Mouse (Mus musculus): Measurements from ENCODE around the gene Hgfac.

Gene Hgfac

GRCm38 (mm10) chr5:35041268-35041829, at the start of gene Hgfac:
TSS of gene Hgfac (plus strand) at chr5:35041509.
- DNase-seq, result peak; percentile 34 to 52

GRCm38 (mm10) chr5:34998754-34999153, 42.6 kb upstream of the Hgfac start:
- no peak for DNase-seq

- no peak for DNase-seq
Measured at GRCm38 (mm10) chr5:34999281-34999680, 42.0 kb upstream of the Hgfac start.

GRCm38 (mm10) chr5:35000323-35000722, 41.0 kb upstream of the Hgfac start:
- no peak for DNase-seq

- no peak for DNase-seq
Measured at GRCm38 (mm10) chr5:35001144-35001543, 40.2 kb upstream of the Hgfac start.

GRCm38 (mm10) chr5:35003611-35004162, 37.6 kb upstream of the Hgfac start:
- DNase-seq, result no peak

GRCm38 (mm10) chr5:35004769-35005168, 36.5 kb upstream of the Hgfac start:
- DNase-seq, result no peak

- no peak for DNase-seq
Measured at GRCm38 (mm10) chr5:35005659-35006058, 35.6 kb upstream of the Hgfac start.

- peak; percentile 23 to 64 for DNase-seq
Measured at GRCm38 (mm10) chr5:35006599-35006998, 34.7 kb upstream of the Hgfac start.

GRCm38 (mm10) chr5:35009163-35009562, 32.1 kb upstream of the Hgfac start:
- no peak for DNase-seq

- DNase-seq, result no peak
Measured at GRCm38 (mm10) chr5:35010656-35011055, 30.7 kb upstream of the Hgfac start.

GRCm38 (mm10) chr5:35011156-35011923, 30.0 kb upstream of the Hgfac start:
- no peak for DNase-seq

- DNase-seq, result no peak
Measured at GRCm38 (mm10) chr5:35014036-35014435, 27.3 kb upstream of the Hgfac start.

GRCm38 (mm10) chr5:35019673-35020300, 21.5 kb upstream of the Hgfac start:
- DNase-seq, result no peak

GRCm38 (mm10) chr5:35020410-35021241, 20.7 kb upstream of the Hgfac start:
- DNase-seq, result peak in 1 of 2 experiments; percentile 35

- DNase-seq, result peak; percentile 63 to 78
Measured at GRCm38 (mm10) chr5:35024975-35025374, 16.3 kb upstream of the Hgfac start.

GRCm38 (mm10) chr5:35029303-35029702, 12.0 kb upstream of the Hgfac start:
- no peak for DNase-seq

- no peak for DNase-seq
Measured at GRCm38 (mm10) chr5:35029755-35030154, 11.6 kb upstream of the Hgfac start.

GRCm38 (mm10) chr5:35033068-35033467, 8.2 kb upstream of the Hgfac start:
- DNase-seq, result peak; percentile 32 to 72

- DNase-seq, result no peak
Measured at GRCm38 (mm10) chr5:35033619-35034018, 7.7 kb upstream of the Hgfac start.

- no peak for DNase-seq
Measured at GRCm38 (mm10) chr5:35035141-35035540, 6.2 kb upstream of the Hgfac start.

GRCm38 (mm10) chr5:35035795-35036194, 5.5 kb upstream of the Hgfac start:
- peak; percentile 34 to 53 for DNase-seq

GRCm38 (mm10) chr5:35037438-35037837, 3.9 kb upstream of the Hgfac start:
- peak in 1 of 2 experiments; percentile 38 for DNase-seq
